Mouse (Mus musculus): Measurements from ENCODE around the gene Selplg. TPM values are rescaled to one million over a fixed set of nuclear protein-coding genes. Genes with fewer than 3 reads are reported as not detected.

Selplg gene
- total and polyA plus RNA-seq, 2 experiments from 2014 or later = 1.9 to 3.1 TPM

DNA sequence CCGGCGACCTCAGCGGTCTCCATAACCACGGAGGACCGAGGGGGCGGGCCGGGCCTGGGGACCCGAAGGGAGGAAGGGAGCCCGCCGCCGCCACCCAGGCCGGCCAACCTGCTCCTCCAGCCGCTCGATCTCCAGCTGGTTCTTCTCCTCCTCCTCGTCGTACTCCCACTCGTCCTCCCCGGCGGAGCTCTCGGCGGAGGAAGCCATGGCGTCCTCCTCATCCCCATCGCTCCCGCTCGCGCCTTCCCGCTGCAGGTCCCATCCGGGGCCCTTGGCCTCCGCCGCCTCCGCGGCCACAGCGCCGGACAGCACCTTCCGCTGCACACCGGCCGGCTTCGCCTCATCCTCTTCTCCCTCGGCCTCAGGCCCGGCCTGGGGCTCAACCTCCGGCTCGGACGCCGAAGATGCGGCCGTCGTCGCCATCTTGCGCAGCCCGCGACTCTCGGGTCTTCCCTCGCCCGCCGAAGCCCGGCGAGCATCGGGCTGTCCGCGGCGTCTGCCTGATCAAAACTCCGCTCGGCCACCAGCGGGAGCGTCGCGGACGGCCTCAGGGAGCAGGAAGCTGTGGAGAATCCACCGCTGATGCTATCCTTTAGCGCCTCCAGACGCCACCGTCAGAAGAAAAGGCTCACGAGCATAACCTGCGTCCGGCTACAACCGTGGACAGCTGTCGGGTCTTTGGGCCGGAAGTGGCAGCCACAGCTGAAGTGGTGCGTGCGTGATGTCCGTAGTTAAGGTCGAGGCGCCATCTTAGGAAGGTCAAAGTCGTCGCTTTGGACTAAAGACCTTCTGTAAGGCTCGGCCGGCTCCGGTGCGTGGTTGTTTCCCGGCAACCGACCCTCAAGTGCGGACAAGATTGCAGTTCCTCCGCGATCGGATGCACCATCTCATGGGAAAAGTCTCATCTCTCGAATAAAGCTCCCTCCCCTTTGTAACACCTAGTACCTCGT, 61.0 kb downstream of the Selplg start:
- Histone ChIP-seq H3K4me1 (ENCODE audit: insufficient read depth, low read length) (peaks cover 9% of the 10 kb centered on the region; the same call in 1 of the 2 replicates), H3K27me3 (ENCODE audit: insufficient read depth, low read length) (no peaks in the 10 kb centered on the region), H3K9ac (replicated peaks; ENCODE audit: low read length, poor library complexity, severe bottlenecking) (peak overlapping the region; percentile 95), H3K9me3 (ENCODE audit: low read length) (no peaks in the 10 kb centered on the region), H3K36me3 (ENCODE audit: insufficient read depth, low read length) (peaks cover 21% of the 10 kb centered on the region), H3K4me2 (ENCODE audit: low read depth, low read length, poor library complexity, severe bottlenecking) (peak overlapping the region; percentile 95), H3K27ac (ENCODE audit: low read depth, low read length) (peak overlapping the region; percentile 99), H3K4me3 (ENCODE audit: low read depth, low read length) (peak overlapping the region; percentile 100)
- peak; percentile 84 for ATAC-seq (ENCODE audit: low FRiP score)
- under 1% methylated on average over 79 of the region's 97 CpGs for WGBS
- DNase-seq (ENCODE audit: low spot score) = peak; percentile 95
- no peak for TF ChIP-seq CTCF (IDR thresholded peaks at IDR 0.05)

DNA sequence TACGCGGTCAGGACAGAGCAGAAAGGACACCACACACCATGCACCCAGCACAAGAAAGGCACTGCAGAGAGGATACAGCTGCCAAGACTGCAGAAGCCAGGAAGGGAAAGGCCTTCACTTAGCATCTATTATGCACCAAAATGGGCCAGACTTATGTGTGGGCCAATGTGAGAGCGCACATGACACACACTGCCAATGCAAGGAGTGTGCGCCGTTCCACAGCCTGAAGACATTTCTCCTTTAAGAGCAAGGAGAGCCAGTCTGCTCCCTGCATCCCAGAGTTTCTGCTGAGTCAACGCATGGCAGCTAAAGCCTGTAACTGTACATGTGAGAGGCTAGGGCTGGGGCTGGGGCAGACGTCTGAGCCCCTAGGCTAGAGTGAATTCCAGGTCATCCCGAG, 63.6 kb downstream of the Selplg start:
- no peak for ATAC-seq (ENCODE audit: low FRiP score)
- no peak overlapping the region for H3K4me3 ChIP-seq (ENCODE audit: low read depth, low read length)
- no peak for TF ChIP-seq CTCF (IDR thresholded peaks at IDR 0.05)
- 92% methylated on average over 8 of the region's 8 CpGs for WGBS
- H3K9ac ChIP-seq (replicated peaks; ENCODE audit: low read length, poor library complexity, severe bottlenecking) = no peak overlapping the region
- no peaks in the 10 kb centered on the region for H3K27me3 ChIP-seq (ENCODE audit: insufficient read depth, low read length)
- H3K9me3 ChIP-seq (ENCODE audit: low read length) = no peaks in the 10 kb centered on the region
- no peak overlapping the region for H3K27ac ChIP-seq (ENCODE audit: low read depth, low read length)
- peaks cover 9% of the 10 kb centered on the region; the same call in 1 of the 2 replicates for H3K4me1 ChIP-seq (ENCODE audit: insufficient read depth, low read length)
- H3K36me3 ChIP-seq (ENCODE audit: insufficient read depth, low read length) = 0 out of 2 replicates have a peak, but pooled peaks cover 4% of the 10 kb centered on the region
- no peak overlapping the region for H3K4me2 ChIP-seq (ENCODE audit: low read depth, low read length, poor library complexity, severe bottlenecking)
- no peak for DNase-seq (ENCODE audit: low spot score)

Other genes with a start within 250 kb of the Selplg start
- 2.7 and 3.6 TPM in 2 replicates for gene Cmklr1, start 182.2 kb downstream of the Selplg start, total RNA-seq (2014; rRNA removed)
- 0.63 and 1.1 TPM in 2 replicates for gene Cmklr1, start 182.2 kb downstream of the Selplg start, polyA plus RNA-seq (2015; fragmentation: Nextera tagmentation; extraction: Ambion mirVana)
- gene 1700069L16Rik, start 107.9 kb downstream of the Selplg start, total RNA-seq (2014; rRNA removed) = not detected in 2 replicates
- gene 1700069L16Rik, start 107.9 kb downstream of the Selplg start, polyA plus RNA-seq (2015; fragmentation: Nextera tagmentation; extraction: Ambion mirVana) = not detected in 2 replicates
- 11.5 and 15.4 TPM in 2 replicates for gene Ficd, start 96.8 kb downstream of the Selplg start, total RNA-seq (2014; rRNA removed)
- 8.7 and 9.0 TPM in 2 replicates for gene Ficd, start 96.8 kb downstream of the Selplg start, polyA plus RNA-seq (2015; fragmentation: Nextera tagmentation; extraction: Ambion mirVana)
- gene Sart3, start 60.1 kb downstream of the Selplg start, total RNA-seq (2014; rRNA removed) = 44.7 and 51.1 TPM in 2 replicates
- 24.8 and 26.5 TPM in 2 replicates for gene Sart3, start 60.1 kb downstream of the Selplg start, polyA plus RNA-seq (2015; fragmentation: Nextera tagmentation; extraction: Ambion mirVana)
- gene Iscu, start 59.9 kb downstream of the Selplg start, total RNA-seq (2014; rRNA removed) = 65.3 and 65.8 TPM in 2 replicates
- 96.9 and 102 TPM in 2 replicates for gene Iscu, start 59.9 kb downstream of the Selplg start, polyA plus RNA-seq (2015; fragmentation: Nextera tagmentation; extraction: Ambion mirVana)
- 9.5 and 10.1 TPM in 2 replicates for gene Tmem119, start 32.1 kb downstream of the Selplg start, total RNA-seq (2014; rRNA removed)
- gene Tmem119, start 32.1 kb downstream of the Selplg start, polyA plus RNA-seq (2015; fragmentation: Nextera tagmentation; extraction: Ambion mirVana) = 5.9 and 6.3 TPM in 2 replicates
- gene Coro1c, start 76.1 kb upstream of the Selplg start, total RNA-seq (2014; rRNA removed) = 157 and 311 TPM in 2 replicates
- gene Coro1c, start 76.1 kb upstream of the Selplg start, polyA plus RNA-seq (2015; fragmentation: Nextera tagmentation; extraction: Ambion mirVana) = 165 and 171 TPM in 2 replicates
- gene Ssh1, start 161.2 kb upstream of the Selplg start, total RNA-seq (2014; rRNA removed) = 14.0 and 14.3 TPM in 2 replicates
- 9.8 and 12.4 TPM in 2 replicates for gene Ssh1, start 161.2 kb upstream of the Selplg start, polyA plus RNA-seq (2015; fragmentation: Nextera tagmentation; extraction: Ambion mirVana)
- gene Dao, start 171.1 kb upstream of the Selplg start, total RNA-seq (2014; rRNA removed) = not detected in 2 replicates
- 0.09 TPM in 1 of 2 replicates, not detected in the other for gene Dao, start 171.1 kb upstream of the Selplg start, polyA plus RNA-seq (2015; fragmentation: Nextera tagmentation; extraction: Ambion mirVana)
- 45.3 and 56.3 TPM in 2 replicates for gene Usp30, start 232.8 kb upstream of the Selplg start, total RNA-seq (2014; rRNA removed)
- gene Usp30, start 232.8 kb upstream of the Selplg start, polyA plus RNA-seq (2015; fragmentation: Nextera tagmentation; extraction: Ambion mirVana) = 19.3 and 20.6 TPM in 2 replicates